Mouse (Mus musculus) liver, embryonic 14.5 days (tissue): ENCODE results near the gene Tbc1d21. TPM values are rescaled to one million over a fixed set of nuclear protein-coding genes. Genes with fewer than 3 reads are reported as not detected.

ENCODE experiments used
- ATAC-seq: fragments of 200-750 bp; cut with Nextera tagmentation; 2 replicates; pipeline ENCODE4 v1.8.0; 2017; ENCODE audit warnings: moderate number of reproducible peaks, mild to moderate bottlenecking, moderate library complexity; ENCODE audit not compliant: insufficient read depth
- DNase-seq, 3 experiments: peaks; one replicate each; pipeline ENCODE4 v3.0.0-alpha.2; 2012 to 2013; ENCODE audit warnings: low read depth in 3 of 3, low spot score in 3 of 3
- H3K27ac ChIP-seq: fragments of 300-500 bp; sonication (generic); 2 replicates; pipeline ENCODE4 v1.5.1; 2014; ENCODE audit warnings: moderate library complexity, mild to moderate bottlenecking, control low read depth, inconsistent platforms
- H3K27me3 ChIP-seq: fragments of 300-500 bp; sonication (generic); 2 replicates; pipeline ENCODE4 v1.6.1; 2014; ENCODE audit warnings: mild to moderate bottlenecking, low read length, moderate library complexity; ENCODE audit not compliant: control insufficient read depth, insufficient read depth
- H3K36me3 ChIP-seq: fragments of 300-500 bp; sonication (generic); replicated peaks from 2 replicates; pipeline ENCODE4 v1.6.1; 2014; ENCODE audit warnings: low read depth; ENCODE audit not compliant: control insufficient read depth, insufficient read depth
- H3K4me1 ChIP-seq, 2 experiments: fragments of 200-500 bp in 1 of 2; fragments of 300-500 bp in 1 of 2; sonication (generic) in 1 of 2; replicated peaks; 2 replicates each; pipeline ENCODE4 v1.6.1; 2012 to 2014; ENCODE audit warnings: antibody characterized with exemption in 1 of 2, inconsistent platforms in 1 of 2, low read length in 1 of 2; ENCODE audit not compliant: control insufficient read depth in 2 of 2, insufficient read depth in 2 of 2
- H3K4me2 ChIP-seq: fragments of 300-500 bp; sonication (generic); 2 replicates; pipeline ENCODE4 v1.6.1; 2014; ENCODE audit warnings: low read depth, mild to moderate bottlenecking, control low read depth, moderate library complexity
- H3K4me3 ChIP-seq, 2 experiments: fragments of 200-500 bp in 1 of 2; fragments of 300-500 bp in 1 of 2; sonication (generic) in 1 of 2; 2 replicates each; pipeline ENCODE4 v1.5.1; 2012 to 2014; ENCODE audit warnings: low read depth in 2 of 2, low read length in 2 of 2, mild to moderate bottlenecking in 2 of 2, control low read depth in 1 of 2, inconsistent platforms in 1 of 2, moderate library complexity in 1 of 2; ENCODE audit not compliant: insufficient read depth in 1 of 2
- H3K9ac ChIP-seq: fragments of 300-500 bp; sonication (generic); replicated peaks from 2 replicates; pipeline ENCODE4 v1.6.1; 2014; ENCODE audit warnings: mild to moderate bottlenecking, control low read depth, moderate library complexity
- H3K9me3 ChIP-seq: fragments of 300-500 bp; sonication (generic); 2 replicates; pipeline ENCODE4 v1.6.1; 2016; ENCODE audit warnings: low read length, mixed read lengths; ENCODE audit not compliant: control insufficient read depth
- CTCF ChIP-seq: IDR thresholded peaks from 2 replicates; pipeline ENCODE4 v1.5.1; 2016; ENCODE audit warnings: antibody characterized with exemption, low read depth, control low read depth
- EP300 ChIP-seq: IDR thresholded peaks from 2 replicates; pipeline ENCODE4 v1.6.1; 2016; ENCODE audit warnings: antibody characterized with exemption, low read depth
- WGBS: fragments of 180-500 bp; shearing (Covaris S2); extraction: QIAGEN DNeasy Blood & Tissue Kit; methylation state at CpG from one replicate; pipeline ENCODE4 v1.1.7; 2014; ENCODE audit not compliant: insufficient replicate concordance; 5-methylcytosine and 5-hydroxymethylcytosine counted together
- polyA plus RNA-seq, 2 experiments: library from polyadenylated mRNA; depleted of rRNA in 1 of 2; stranded (reverse) in 1 of 2; unstranded in 1 of 2; fragments of >200 nt; fragmentation: Nextera tagmentation in 1 of 2; extraction: Ambion mirVana in 1 of 2; gene quantifications; 2 replicates each; pipeline versions ENCODE4 v1.2.1 to v1.2.3; 2012 to 2014

The Tbc1d21 gene
- polyA plus RNA-seq, 2 experiments: not detected

- Histone ChIP-seq H3K27me3 (peaks cover 3% of the 10 kb centered on the region; the same call in 1 of the 2 replicates), H3K9ac (no peak overlapping the region), H3K36me3 (no peaks in the 10 kb centered on the region), H3K27ac (no peak overlapping the region), H3K4me2 (no peak overlapping the region), H3K4me1 (no peaks in the 10 kb centered on the region), H3K4me3 (no peak overlapping the region), H3K9me3 (no peaks in the 10 kb centered on the region)
- DNase-seq: no peak
- 63% methylated on average over 3 of the region's 3 CpGs for WGBS
- ATAC-seq: no peak
- TF ChIP-seq EP300: no peak
- no peak for TF ChIP-seq CTCF
Observed at GRCm38 (mm10) chr9:58318317-58318716, 51.9 kb downstream of the Tbc1d21 start.

DNA sequence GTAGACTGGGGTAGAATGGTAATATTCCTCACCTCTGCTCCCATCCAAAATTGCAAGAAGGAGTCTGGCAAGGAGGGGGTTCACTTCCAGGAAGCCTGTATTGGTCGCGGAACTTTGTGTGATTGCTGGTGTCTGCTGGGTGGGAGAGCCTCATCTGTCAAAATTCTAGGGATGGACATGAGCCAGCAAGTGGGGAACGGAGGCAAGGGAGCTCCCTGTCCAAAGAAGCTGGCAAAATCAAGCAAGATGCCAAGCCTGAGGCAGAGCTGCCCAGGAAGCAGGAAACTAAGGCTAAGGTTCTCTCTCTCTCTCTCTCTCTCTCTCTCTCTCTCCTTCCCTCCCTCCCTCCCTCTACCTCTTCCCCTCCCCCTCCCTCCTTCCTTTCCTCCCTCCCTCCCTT, 52.9 kb downstream of the Tbc1d21 start:
- DNase-seq (no peak), ATAC-seq (no peak)
- no peak overlapping the region for H3K4me2 ChIP-seq
- no peaks in the 10 kb centered on the region for H3K36me3 ChIP-seq
- no peak overlapping the region for H3K27ac ChIP-seq
- no peak overlapping the region for H3K4me3 ChIP-seq
- H3K9ac ChIP-seq: no peak overlapping the region
- H3K4me1 ChIP-seq: no peaks in the 10 kb centered on the region
- 57% methylated on average over 3 of the region's 3 CpGs for WGBS
- H3K27me3 ChIP-seq: peaks cover 13% of the 10 kb centered on the region
- H3K9me3 ChIP-seq: no peaks in the 10 kb centered on the region
- TF ChIP-seq EP300 (no peak), CTCF (no peak)

- ATAC-seq: no peak
- H3K27ac ChIP-seq: no peak overlapping the region
Observed at GRCm38 (mm10) chr9:58316784-58317183, 53.5 kb downstream of the Tbc1d21 start.

GRCm38 (mm10) chr9:58315850-58316249, 54.4 kb downstream of the Tbc1d21 start:
- Histone ChIP-seq H3K36me3 (no peaks in the 10 kb centered on the region), H3K4me1 (no peaks in the 10 kb centered on the region), H3K4me2 (no peak overlapping the region), H3K27ac (no peak overlapping the region), H3K27me3 (peaks cover 25% of the 10 kb centered on the region), H3K9ac (no peak overlapping the region), H3K9me3 (no peaks in the 10 kb centered on the region), H3K4me3 (no peak overlapping the region)
- 69% methylated on average over 2 of the region's 2 CpGs for WGBS
- ATAC-seq (no peak), DNase-seq (no peak)
- TF ChIP-seq EP300: no peak
- no peak for TF ChIP-seq CTCF

More at GRCm38 (mm10) chr9:58316784-58317183, 53.5 kb downstream of the Tbc1d21 start:
- no peak overlapping the region for H3K4me2 ChIP-seq
- no peak for TF ChIP-seq EP300
- no peak for TF ChIP-seq CTCF
- no peaks in the 10 kb centered on the region for H3K4me1 ChIP-seq
- H3K27me3 ChIP-seq: peaks cover 19% of the 10 kb centered on the region
- H3K4me3 ChIP-seq: no peak overlapping the region
- H3K9me3 ChIP-seq: no peaks in the 10 kb centered on the region
- WGBS: 36% methylated on average over 7 of the region's 7 CpGs
- DNase-seq: no peak
- H3K9ac ChIP-seq: no peak overlapping the region
- no peaks in the 10 kb centered on the region for H3K36me3 ChIP-seq

DNA sequence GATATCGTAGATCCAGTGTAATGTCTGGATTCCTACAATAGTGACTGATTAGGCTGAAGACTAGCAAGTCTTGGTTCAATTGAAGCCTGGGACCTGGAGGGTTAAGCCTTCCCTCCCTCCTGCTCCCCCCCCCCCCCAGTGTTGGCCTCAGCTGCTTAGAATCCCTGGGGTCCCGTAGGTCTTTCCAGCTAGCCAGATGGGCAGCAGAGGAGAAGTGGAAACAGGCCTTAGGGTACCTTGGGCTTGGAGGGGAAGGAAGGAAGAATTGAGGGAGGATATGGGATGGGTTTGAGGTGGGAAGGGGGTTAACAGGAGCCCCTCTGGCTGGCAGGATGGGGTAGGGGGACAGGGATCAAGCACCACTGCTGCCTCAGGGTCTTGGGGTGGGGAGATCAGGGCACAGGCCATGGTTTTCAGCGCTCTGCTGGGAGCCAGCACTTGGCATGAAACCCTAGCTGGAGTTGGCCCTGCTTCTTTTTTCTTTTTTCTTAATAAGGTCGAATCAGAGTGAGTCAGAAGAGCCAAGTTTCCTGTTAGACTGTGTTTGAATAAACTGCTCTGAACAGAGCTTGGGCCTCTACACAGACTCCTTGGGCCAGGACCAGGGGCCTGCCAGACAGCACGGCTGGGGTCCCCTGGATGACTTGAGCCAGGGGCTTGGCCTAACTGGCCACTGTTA, 55.4 kb downstream of the Tbc1d21 start:
- ATAC-seq: no peak

More for the DNA sequence above, 55.4 kb downstream of the Tbc1d21 start:
- WGBS: 53% methylated on average over 5 of the region's 5 CpGs
- peaks cover 25% of the 10 kb centered on the region for H3K27me3 ChIP-seq
- no peak overlapping the region for H3K4me3 ChIP-seq
- no peak for TF ChIP-seq CTCF
- DNase-seq: no peak
- no peaks in the 10 kb centered on the region for H3K9me3 ChIP-seq
- no peak overlapping the region for H3K9ac ChIP-seq
- H3K36me3 ChIP-seq: no peaks in the 10 kb centered on the region
- H3K4me2 ChIP-seq: no peak overlapping the region
- H3K27ac ChIP-seq: no peak overlapping the region
- H3K4me1 ChIP-seq: no peaks in the 10 kb centered on the region
